Mouse (Mus musculus): ENCODE results near the gene Opcml.

DNA sequence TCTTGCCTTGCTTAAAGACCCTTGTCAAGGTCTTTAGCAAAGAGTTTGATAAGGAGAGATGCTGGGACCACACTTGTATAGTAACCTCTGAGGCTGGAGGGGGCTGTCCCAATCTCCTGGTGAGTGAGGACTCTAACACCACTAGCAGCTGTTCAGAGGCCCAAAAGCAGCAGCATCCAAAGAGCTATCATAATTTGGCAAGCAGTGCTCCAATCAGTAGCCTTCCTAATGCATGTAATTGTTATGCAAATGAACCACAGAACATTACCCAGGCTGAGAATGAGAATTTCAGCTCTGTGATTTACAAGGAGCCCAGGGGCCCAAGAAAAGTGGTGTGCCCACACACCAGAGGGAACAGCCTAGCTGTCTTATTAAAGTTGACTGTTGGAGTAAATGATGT lies 564.4 kb downstream of the Opcml start:
- no peak for TF ChIP-seq GATA1 (IDR thresholded peaks at IDR 0.05; ENCODE audit: low read length)
- no peak for TF ChIP-seq TAL1 (IDR thresholded peaks at IDR 0.05; ENCODE audit: low read length)

Data from erythroblast, embryonic 14.5 days (primary cell).